Mouse (Mus musculus) thymus, postnatal 0 days (tissue): ENCODE results near the gene Pigq. TPM values are rescaled to one million over a fixed set of nuclear protein-coding genes. Genes with fewer than 3 reads are reported as not detected.

Source experiments
- DNase-seq: peaks from one replicate; pipeline ENCODE4 v3.0.0-alpha.2; 2015; ENCODE audit warnings: low spot score
- polyA plus RNA-seq: library from polyadenylated mRNA; unstranded; fragments of >200 nt; fragmentation: Nextera tagmentation; extraction: Ambion mirVana; gene quantifications from 2 replicates; pipeline ENCODE4 v1.2.1, GENCODE M21; 2015

Pigq gene
- polyA plus RNA-seq, 1 experiment from 2014 or later: 28.8 TPM

DNA sequence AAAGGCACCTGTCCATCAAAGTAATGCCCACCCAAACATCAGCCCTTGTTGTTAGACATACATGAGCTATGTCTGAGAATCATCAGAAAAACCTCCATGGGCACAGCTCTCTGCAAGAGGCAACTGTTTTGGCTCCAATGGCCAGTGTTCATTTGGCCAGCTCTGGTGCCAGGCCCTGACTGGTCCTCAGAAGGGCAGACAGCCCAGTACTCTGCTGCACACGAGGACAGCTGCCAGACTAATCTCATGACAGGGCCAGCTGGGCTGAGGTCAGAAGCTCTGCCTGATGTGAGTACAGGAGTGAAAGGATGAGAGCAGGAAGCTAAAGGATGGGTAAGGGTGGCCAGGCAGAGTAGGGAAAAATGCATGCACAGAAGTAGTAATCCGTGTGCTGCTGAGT, 19.4 kb downstream of the Pigq start:
- DNase-seq: no peak

GRCm38 (mm10) chr17:25922120-25922519, 22.6 kb downstream of the Pigq start:
- DNase-seq: no peak

- DNase-seq: peak; percentile 99
Observed at GRCm38 (mm10) chr17:25919786-25920642, 24.7 kb downstream of the Pigq start.

DNA sequence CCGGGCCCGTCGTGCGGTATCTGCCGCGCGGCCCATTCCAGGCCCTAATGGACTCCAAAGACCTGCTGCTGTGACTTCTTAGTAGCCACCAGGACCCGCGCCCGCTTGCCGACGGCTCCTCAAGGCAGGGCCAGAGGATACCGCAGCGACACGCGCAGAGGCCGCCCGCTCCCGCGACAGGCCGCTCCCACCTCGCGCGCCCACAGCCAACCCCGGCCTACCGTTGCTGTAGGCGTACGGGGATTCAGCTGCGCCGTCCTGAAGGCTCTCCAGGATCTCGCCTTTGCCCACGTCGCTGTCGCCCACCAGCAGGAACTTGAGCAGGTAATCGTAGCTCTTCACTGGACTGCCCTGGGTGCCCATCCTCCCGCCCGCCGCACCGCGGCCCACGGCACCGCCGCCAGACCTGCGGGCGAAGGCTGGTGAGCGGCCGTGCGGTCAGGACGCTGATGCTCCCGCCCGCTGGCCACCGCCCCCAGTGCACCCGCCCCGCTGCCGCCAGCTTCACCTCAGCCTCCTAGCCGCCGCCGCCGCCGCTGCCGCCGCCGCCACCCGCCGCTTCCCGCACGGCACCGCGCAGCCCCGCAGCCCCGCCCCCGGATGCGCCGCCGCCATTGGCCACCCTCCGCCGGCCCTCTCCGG, 25.5 kb downstream of the Pigq start, which contains the start of gene Rab40c:
Gene Rab40c, minus strand, starts transcription at position 584 of the 642 bp plus-strand sequence.
- DNase-seq: peak; percentile 56

DNA sequence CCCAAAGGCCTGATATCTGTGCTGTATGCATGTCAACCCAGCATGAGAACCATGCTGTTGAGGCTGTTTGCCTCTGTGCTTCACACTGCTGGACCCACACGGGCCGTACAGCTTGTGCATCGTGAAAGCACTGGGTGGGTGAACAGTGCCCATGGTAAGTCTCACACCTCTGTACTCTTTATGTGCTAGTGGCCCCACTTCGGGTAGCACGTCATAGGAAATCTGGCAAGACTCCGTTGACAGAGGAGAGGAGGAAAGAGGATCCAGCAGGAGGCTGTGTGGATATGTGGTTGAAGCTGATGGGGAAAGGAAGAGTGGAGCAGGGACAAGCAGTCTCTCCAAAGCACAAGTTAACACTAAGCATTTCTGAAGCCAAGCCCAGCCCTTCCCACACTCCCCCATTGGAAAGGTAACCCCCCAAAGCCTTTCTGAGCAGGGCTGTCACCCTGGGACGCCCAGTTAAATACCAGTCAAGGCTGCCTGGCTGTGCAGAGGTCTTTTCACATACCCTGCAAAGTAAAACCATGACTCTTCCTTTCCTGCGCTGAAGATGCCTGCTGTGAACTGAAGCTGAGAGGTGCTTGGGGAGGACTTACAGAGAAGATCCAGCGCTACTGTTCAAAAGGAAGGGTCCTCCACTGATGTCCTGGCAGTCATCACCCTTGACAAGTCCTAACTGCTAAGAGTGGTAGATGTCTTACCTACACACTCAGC, 26.5 kb downstream of the Pigq start:
- DNase-seq: no peak

GRCm38 (mm10) chr17:25916931-25917647, 27.6 kb downstream of the Pigq start:
- no peak for DNase-seq

- DNase-seq: no peak
Observed at GRCm38 (mm10) chr17:25914295-25914694, 30.4 kb downstream of the Pigq start.

DNA sequence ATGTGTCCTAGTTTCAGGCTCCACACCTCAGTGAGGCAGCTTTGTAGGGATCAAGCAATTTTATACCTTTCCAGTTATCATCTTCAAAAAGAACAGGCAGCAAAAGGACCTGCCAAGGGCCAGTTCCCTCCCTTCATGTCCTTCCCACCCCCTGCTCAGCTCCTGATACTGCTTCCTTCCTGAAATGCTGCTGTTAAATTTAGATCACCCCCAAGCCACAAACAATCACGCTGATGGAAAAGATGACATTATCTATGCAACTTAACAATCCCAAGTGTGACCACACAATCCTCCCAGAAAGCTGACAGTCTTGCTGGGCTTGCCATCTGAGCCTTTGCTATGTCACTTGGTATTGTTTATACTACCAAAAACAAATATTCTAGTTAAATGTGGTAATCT, 30.9 kb downstream of the Pigq start:
- DNase-seq: no peak

- DNase-seq: no peak
Observed at GRCm38 (mm10) chr17:25913186-25913876, 31.4 kb downstream of the Pigq start.

GRCm38 (mm10) chr17:25911816-25912215, 32.9 kb downstream of the Pigq start:
- no peak for DNase-seq

GRCm38 (mm10) chr17:25907640-25908039, 37.1 kb downstream of the Pigq start:
- DNase-seq: no peak

- DNase-seq: no peak
Observed at GRCm38 (mm10) chr17:25903061-25903460, 41.7 kb downstream of the Pigq start.

DNA sequence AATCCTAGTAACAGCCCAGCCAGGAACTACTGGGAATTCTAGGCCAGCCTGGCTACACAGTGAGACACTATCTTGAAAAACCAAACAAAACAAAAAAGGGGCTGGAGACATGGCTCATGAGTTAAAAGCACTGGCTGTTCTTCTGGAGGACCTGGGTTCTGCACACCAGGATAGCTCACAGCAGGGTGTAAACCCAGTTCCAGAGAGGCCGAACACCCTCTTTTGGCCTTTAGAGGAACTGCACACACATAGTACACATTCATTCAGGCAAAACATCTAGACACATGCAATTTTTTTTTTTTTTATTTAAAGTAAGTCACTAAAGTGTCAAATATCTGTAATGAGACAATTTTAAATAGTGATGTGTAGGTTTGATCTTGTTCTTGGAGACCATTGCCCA, 44.5 kb downstream of the Pigq start:
- DNase-seq: no peak

DNA sequence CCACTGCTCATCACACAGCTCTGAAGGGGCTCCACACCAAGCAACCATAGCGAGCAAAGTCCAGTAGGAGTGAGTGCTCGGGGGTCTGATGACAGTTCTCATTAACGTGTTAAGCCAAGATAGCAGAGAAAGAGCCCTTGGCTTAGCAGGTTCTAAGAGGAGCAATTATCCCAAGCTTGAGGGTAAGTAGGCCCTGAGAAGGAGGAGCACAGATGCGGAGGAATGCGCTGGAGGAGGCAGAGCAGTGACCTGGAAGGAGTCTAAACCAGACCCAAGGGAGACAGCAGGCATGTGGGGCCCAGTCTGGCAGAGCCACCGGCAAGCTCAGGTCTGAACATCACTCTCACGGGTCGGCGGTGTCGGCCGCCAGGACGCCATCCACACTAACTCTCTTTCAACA, 48.8 kb downstream of the Pigq start:
- no peak for DNase-seq

DNA sequence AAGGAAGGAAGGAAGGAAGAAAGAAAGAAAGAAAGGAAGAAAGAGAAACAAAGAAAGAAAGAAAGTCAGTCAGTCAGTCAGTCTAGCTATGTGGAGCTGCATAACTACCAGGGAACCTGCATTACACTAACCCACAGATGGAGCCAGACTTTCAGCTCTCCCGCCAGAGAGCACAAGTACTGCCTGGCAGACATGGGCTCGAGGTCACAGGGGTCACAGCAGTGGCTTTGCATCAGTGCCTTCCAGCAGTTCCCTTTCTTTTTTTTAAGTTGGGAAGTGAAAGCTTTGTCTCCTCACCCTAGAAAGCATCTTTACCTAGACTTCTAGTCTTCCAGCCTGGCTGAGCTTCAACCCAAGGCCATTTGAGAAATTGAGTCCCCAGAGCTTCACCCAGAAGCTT, 49.3 kb downstream of the Pigq start:
- no peak for DNase-seq

DNA sequence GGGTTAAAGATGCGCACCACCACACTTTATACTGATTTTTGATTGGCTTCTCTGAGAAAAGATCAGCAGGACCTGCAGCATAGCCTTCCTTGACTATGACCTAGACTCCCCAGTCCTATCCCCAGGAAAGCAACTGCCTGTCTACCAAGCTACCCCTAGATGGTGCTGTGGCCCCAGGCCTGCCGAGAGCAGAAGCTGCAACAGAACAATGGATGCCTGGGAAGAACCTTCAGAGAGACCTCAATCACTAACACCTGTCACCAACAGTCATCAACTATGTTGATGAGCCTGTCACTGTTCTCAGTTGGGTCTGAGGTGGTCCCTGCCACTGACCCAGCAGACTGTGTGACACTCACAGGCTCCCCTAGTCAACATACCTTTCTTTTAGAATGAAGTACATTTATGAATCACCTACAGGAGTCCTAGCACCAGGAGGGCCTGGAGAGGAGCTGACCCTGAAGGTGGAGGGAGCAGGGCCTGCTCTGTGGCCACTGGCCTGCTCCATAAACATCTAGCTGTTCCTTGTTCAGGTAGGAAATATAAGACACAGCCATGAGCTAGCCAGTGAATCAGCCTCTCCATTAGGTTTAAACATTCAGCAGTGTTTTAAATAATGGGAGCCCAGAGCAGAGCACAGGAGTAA, 50.6 kb downstream of the Pigq start:
- peak; percentile 78 for DNase-seq

DNA sequence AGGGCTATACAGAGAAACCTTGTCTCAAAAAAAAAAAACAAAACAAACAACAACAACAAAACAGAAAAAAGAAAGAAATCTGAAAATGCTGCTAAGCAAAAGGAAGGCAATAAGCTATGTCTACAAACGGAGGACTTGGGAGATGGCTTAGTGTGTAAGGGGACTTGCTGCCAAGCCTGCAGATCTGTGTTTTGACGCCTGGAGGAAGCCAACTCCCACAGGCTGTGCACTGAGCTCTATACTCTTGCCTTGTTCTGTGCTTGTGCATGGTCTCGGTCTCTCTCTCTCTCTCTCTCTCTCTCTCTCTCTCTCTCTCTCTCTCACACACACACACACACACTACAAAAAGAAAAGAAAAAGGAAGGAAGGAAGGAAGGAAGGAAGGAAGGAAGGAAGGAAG, 55.9 kb downstream of the Pigq start:
- DNase-seq: no peak

GRCm38 (mm10) chr17:25887467-25887866, 57.3 kb downstream of the Pigq start:
- DNase-seq: no peak

GRCm38 (mm10) chr17:25886806-25887205, 57.9 kb downstream of the Pigq start:
- DNase-seq: no peak

DNA sequence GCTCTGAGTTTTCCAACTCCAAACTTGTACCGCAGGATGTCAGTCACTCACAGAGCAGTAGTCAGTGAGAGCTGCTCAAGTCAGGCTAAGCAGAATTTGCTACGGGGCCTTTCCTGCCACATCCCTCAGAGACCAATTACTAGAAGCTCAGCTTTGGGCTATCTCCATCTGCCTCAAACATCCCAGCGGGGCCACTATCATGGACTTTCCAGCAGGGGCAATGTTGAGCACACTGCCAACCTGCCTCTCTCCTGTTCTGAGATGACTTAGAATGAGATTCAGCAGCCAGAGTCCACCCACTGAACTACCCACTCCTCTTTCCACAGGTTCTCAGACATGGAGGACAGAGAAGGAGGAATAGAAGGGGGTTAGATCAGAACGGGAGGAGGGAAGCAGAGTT, 59.1 kb downstream of the Pigq start:
- DNase-seq: peak; percentile 45
